Mouse (Mus musculus) spleen, adult 12 weeks (tissue): ENCODE measurements around the gene Ppp1r14a.
A peak's percentile ranks its signal among the peaks of the same experiment; 100 is the strongest.

Experiments
- DNase-seq: peaks from one replicate; pipeline ENCODE4 v3.0.0; 2022; ENCODE audit warnings: low spot score

Gene Ppp1r14a

DNA sequence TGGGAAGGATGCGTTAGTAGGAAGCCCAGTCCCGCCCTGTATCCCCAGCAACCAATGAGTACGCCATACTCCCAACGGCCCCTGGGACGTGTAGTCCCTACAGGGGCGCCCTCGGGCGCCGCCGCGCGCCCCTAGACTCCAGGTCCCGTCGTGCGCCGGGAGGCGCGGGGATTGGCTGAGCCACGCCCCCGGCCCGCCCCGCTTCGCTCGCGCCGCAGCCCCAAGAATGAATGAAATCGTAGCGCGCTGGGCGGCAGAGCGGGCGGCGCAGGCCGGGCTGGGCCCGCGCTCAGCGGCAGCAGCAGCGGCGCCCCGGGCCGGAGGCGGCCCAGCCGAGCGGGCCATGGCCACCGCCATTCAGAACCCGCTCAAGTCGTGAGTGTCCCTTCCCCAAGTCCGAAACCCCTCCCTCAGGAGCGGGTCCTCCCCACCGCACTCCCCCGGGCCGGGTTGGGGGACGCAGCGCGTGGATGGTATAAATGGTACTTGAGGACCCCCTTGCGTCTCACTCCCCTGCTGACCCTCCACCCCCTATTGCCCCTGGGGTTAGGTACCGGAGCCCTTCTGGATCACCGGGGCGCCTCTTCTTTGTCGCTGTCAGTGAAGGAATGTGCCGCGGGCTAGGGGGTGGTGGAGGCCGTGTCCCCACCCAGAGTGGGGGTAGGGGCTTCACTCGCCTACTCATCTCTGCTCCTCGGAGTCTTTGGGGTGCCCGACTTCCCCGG is 14.8 kb downstream of the Ppp1r14a start, which contains the start of gene Dpf1:
Dpf1 (plus strand) TSS at position 214 of the 725 bp plus-strand sequence.
- DNase-seq = no peak

DNA sequence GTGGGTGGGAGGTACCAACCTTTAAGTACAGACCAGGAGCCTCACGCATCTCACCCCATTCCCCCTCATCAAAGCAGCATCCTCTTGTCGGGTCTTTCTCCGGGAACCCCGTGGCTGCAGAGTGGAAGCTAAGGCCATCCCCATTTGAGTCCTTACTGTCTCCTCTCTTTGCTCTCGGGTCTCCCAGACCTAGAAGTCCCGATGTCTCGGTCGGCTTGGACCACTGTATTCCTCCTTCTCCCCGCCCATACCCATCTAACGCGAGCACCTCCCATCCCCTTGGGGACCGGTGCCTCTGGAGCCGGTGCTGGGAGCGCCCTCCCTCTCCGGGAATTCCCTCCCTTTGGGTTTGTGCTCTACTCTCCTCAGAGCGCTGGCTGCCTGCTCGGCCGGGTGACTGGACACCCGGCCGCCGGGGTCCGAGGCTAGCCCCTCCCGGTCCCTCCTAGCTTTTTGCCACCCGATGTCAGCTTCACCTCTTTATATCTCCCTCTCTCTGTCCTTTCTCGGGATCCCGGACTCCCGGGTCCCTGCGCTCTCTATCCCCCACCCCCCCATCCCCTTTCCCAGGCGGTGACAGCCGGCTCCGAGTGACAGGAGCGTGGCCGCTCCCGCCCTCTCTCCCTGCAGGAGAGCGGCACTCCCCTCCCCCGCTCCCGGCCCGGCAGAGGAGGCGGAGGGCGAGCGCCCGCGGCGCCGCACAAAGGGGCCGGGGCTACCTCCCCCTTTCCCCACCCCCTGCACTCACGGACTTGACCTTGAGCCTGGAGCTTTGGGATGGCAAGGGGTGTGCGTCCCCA is 15.6 kb downstream of the Ppp1r14a start:
- no peak for DNase-seq

DNA sequence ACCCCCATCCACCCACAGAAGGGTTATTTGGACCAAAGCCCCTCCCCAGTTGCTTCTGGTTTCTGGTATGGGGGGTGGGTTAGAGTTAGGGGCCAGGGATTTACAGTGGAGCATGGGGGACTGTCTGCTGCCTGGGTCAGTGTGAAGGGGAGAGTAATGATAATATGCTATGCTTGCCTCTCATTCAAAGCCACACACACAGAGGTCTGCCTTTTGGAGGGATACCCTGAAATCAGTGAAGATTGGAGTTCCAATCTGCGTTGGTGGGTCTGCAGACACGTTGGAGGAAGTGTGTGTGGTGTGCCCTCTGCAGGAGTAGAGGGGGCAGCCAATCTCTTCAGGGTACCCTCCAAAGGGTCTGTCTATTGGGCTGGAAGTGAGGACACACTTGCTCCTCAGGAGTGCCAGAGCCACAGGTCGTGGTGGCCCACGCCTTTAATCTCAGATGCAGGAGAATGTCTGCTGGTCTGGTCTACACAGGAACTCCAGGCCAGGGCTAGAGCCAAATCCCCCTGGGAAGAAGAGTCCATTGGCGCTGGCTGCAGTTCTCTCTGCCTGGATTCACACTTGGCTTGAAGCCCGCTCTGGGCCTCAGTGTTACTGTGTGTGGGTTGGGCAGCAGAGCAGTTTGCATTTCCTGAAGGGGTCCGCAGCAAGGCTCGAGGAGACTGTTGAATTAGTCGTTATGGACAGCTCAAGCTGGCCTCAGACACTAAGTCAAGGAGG is 16.3 kb downstream of the Ppp1r14a start:
- no peak for DNase-seq

DNA sequence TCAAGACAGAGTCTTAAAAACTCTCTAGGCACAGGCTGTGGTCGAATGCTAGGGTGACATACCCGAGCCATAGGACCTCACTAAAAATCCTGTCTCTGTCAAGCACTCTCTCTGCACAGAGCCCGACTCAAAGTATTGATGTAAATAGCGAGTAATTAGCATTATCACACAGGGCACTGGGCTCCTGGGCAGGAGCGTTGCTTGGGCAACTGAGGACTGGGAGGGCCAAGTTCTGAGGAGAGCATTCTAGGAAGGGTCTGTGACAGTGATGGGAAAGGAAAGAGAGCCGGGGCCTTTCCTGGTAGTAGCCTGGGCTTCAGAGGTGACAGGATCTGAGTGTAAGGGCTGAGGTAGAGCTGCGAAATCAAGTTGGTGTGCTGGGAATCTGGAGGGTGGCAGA is 17.0 kb downstream of the Ppp1r14a start:
- no peak for DNase-seq

DNA sequence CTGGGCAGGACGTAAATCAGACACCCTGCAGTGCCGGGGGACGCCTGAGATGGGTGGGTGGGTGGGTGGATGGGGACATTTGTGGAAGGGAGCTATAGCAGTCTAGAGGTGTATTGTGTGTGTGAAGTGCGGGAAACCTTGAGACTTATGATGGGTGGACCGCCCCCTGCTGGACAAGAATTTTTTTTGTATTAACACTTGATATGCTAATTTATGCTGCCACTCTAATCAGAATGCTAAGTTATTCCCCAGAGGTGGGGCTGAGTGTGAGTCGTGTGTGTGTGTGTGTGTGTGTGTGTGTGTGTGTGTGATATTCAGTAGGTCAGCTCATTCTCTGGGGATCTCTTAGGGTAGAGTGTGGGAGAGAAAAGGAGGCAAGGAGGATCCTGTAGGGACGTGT is 17.5 kb downstream of the Ppp1r14a start:
- no peak for DNase-seq

DNA sequence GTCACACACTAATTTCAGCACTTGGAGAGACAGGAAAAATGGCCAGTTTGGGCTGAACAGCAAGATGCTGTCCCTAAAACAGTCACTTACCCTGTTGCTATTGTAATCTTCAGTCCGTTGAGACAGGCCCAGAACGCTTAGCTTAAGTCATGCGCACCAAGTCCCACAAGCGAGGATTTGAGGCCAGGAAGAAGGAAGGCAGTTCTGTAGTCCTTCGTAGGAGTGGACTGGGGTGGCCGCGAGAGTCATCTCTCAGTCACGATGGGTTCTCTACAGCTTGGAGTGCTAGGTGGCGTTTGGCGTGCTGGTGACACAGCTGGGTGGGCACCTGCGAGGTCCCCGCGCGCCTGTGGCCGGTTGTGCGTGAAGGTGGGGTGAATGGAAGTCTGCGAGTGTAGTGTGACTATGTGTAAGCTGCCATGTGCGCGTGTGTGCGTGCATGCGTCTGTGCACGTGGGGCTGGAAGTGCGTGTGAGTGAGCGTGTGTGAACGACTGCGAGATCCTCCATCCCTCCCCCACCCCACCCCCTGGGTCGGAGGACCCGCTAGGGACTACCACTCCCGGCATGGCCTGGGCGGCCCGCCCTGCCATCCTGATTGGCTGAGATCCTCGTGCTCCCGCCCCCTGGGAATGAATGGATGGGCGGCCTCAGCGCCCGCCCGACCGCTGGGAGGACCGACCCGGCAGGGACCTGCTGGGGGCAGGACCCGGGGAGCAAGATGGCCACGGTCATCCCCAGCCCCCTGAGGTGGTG is 18.4 kb downstream of the Ppp1r14a start:
- DNase-seq = peak; percentile 57

DNA sequence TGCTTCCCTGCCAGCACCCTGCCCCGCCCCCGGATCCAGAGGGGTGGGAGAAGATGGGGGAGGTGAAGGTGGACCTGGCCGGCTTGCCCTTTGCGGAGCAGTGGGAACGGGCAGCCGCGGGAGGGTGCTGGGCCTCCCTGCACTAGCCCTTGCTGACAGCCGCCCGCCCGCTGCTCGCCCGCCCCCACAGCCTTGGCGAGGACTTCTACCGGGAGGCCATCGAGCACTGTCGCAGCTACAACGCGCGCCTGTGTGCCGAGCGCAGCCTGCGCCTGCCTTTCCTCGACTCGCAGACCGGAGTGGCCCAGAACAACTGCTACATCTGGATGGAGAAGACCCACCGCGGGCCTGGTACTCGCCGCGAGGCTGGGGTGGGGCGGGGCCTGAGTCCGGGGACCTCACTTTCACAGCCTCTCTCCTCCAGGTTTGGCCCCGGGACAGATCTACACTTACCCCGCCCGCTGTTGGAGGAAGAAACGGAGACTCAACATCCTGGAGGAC is 20.2 kb downstream of the Ppp1r14a start:
- DNase-seq = no peak

DNA sequence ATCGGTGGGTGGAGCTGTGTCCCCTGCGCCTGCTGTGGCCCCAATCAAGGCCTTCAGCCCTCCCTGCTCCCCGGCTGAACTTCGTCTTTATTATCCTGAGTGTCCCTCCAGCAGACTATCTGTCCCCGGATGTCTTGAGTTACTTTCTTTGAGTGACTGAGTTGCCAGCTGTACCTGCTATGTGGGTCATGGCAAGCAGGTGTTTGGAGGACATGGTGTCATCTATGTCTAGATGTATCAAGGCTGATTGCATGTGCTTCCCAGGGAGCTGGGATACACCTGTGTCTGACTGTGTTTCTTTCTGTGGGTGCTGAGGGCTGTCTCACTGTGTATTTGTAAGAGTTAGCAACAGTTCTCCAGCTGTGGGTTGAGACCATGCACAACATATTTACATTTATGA is 20.6 kb downstream of the Ppp1r14a start:
- no peak for DNase-seq

DNA sequence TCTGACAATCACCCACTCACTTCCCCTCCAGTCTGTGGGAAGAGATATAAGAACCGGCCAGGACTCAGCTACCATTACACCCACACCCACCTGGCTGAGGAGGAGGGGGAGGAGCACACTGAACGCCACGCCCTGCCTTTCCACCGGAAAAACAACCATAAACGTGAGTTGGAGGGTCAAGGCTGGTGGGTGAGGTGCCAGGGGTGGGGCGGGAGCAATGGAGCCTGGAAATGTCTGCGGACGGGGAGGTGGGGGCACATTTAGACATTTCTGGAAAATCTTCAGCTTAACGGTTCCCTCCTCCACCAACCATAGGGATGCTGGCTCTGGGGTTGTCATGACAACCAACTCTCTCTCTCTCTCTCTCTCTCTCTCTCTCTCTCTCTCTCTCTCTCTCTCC is 23.9 kb downstream of the Ppp1r14a start:
- DNase-seq = no peak

DNA sequence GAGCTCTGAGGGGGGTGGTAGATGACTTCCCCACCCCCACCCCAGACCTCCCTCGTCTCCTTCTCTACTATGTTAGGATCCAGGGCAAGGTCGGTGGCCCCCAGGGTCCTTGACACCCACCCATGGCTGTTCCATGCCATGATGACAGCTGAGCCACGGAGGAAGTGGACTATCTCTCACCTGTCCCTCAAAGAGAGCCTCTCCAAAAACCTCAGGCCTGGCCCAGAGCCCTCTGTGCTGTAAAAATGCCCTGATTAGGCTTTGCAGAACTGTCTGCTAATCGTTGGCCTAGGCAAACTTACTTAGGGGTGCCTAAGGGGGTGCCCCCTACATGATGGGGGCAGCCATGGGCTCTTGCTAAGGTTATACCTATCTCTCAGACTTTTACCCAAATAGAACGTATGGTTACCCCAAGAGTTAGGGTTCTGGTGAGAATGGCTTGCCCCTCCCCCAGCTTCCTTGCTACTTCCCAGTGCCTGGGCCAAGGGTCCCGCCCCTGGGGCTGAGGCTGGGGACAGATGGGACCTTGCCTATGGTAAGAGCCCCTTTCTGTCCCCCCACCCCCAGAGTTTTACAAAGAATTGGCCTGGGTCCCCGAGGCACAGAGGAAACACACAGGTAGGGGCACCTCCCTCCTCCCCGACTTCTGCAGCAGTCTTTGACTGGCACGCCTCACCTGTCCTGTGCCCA is 24.6 kb downstream of the Ppp1r14a start:
- DNase-seq = no peak

DNA sequence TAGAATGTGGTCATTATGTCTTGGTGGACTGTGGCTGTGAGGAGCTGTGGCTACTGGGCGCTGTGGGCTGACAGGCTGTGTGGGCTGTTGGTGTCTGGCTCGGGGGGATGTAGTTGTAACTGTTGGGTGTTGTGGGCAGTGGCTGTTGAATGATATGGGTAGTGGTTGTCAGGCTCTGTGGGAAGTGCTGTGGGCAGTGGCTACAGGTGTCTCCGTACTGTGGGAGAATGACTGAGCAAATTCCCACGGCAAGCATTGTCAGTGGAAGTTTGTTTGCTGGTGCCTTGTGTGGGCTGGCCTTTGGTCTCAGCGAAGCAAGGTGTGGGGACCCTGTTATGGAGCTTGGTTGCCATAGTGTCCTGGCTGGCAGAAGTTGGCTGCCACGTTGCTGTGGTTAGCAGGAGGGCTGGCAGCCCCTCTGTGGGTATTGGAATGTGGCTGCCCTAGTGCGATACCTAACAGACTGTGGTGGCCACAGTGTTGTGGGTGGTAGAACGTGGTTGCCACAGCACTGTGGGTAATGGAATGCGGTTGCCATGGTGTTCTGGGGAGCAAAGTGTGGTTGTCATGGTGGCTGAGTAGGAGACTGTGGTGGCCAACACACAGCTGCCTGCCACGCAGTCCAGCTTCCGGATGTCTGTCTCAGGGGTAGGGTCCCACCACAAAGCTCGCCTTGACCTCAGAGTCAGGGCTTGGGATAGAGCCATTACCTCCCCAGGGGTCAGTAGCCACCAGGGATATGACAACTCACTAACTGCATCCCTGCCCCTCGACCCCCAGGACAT is 25.9 kb downstream of the Ppp1r14a start:
- no peak for DNase-seq

DNA sequence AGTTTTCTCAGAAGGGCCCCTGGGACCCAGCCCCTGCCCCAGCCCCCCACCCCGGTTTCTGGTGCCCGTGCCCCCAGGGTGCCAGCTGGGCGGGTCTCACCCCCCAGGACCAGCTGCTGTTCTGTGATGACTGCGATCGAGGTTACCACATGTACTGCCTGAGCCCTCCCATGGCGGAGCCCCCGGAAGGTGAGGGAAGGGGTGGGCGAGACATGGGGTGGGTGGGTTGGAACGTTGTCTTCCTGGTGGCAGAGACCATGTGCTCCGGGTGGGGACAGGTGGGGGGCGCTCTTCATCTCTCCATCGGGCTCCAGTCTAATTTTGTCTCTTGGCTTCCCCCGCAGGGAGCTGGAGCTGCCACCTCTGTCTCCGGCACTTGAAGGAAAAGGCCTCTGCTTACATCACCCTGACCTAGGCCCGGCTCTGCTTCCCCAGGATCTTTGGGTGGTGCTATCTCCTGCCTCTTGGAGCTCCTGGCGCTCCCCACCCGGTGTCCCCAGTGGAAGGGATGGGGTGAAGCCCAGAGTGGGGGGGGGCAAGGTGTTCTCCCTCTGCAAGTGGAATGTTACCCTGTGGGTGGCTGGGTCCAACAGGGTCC is 27.1 kb downstream of the Ppp1r14a start:
- no peak for DNase-seq

DNA sequence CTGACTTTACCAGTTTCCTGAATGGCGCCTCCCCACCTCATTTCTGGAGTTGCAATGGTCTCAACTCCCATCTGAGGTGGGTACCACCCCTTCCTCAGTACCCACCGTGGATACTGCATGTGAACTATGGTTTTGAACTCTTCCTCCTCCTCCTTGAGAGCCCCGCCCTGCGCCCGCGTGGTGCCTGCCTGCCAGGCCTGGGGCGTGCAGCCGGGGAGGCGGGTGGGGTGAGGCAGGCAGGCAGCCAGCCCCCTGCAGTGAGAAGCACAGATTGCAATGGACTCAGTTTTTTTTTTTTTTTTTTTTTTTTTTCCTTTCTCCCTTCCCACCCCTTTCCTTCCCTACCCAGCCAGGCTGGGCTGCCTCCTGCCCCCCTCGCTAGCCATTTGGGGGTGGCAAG is 27.9 kb downstream of the Ppp1r14a start:
- DNase-seq = no peak

DNA sequence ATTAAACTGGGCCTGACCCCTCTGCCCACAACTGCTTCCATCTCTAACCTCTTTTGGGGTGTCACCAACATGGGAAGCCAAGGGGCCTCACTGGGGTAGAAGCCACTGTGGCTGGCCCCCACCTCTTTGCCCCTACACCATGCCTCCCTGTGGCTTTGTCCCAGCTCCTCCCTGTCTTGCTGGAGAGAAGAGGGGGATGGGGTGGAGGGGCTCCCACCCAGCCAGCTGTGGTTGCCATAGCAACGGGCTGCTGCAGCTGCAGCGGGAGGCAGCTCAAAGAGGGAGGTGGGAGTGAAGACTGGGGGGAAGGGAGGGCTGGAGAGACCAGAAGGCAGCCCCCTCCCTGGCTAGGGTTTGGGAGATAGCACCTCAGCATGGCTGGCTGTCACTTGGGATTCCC is 28.4 kb downstream of the Ppp1r14a start:
- DNase-seq = no peak

DNA sequence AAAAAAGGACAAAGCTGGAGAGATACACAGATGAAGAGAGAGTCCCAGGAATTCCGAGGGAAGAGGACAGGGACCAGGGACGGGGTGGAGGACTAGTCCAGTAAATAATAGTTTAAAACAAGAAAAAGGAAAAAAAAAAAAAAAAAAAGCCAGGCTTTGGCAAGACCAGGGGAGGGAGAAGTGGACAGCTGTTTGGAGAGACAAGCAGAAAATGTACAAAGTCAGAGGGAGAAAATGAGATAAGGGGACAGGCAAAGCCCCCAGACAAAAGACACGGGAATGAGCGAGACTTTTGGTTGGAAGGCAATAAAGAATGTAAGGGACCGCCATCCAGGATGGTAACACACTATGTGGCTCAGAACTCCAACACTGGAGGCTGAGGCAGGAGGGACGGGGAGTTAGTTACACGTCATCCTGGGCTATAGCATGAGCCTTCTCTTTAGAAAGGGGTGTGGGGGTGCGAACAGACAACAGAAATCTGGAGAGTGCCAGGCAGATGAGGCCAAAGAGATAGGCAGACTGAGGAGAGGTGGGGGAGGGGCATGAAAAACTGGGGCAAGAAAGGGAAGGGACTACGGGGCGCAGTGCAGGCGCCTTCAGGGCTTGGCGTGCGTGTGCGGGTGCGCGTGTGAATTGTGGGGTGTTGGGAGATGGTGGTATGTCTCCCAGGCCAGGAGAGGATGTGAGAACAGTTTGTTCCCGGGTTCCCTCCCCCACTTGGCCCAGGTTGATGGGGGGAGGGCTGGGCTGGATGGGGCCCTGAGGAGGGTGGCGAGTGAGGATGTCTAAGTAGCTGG is 29.2 kb downstream of the Ppp1r14a start:
- no peak for DNase-seq

DNA sequence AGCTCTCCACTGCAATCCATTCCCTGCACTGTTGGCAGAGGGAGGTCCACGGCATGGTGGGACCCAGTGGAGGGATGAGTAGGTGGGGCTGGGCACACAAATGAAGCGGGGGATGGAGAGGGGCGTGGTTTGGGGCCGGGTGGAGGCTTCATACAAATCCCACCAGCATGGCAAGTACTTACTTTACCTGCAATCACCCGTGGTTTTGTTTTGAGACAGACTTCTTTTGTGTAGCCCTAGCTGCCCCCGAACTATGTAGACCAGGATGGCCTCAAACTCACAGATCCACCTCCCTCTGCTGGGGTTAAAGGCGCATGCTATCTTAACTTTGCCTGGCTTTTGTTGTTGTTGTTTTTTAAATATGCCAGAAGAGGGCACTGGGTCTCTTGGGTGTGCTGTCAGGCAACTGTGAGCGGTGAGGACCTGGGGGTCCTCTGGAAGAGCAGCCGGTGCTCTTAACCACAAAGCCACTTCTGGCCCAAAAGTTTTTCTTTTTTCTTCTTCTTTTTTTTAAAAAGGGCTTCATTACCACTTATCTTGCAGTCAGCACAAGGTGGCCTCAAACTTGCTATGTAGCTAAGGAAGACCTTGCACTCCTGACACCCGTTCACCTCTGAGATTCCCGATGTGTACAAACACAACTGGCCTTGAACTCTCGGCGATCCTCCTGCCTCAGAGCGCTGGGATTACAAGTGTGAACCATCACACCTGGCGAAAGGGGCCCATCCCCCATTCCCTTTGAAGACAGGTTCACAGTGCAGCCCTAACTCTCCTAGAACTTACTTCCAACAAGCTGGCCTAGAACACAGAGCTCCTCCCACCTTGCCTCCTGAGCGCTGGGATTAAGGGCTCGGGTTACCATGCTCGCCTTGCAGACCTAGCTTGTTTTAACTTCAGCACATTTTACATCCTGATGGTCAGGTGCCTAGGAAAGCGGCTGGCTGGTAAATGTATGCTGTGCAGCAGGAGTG is 30.5 kb downstream of the Ppp1r14a start:
- no peak for DNase-seq

DNA sequence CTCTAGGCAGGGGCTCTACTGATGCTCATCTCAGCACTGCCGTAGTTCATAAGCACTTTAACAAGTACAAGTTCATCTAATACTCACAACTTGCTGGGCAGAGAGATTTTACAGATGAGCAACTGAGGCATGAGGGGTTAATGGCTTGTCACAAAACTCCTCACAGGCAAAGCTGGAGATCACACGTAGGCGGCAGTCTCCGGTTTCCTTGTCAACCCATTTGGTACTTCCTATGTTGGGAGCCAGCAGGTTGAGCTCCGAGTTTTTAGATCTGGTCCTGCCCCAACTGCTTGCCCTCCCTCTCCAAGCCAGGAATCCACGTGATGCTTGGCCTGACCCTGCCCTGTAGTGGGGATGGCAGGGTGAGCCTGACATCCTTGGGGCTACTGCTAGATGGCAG is 38.0 kb downstream of the Ppp1r14a start:
- DNase-seq = no peak

DNA sequence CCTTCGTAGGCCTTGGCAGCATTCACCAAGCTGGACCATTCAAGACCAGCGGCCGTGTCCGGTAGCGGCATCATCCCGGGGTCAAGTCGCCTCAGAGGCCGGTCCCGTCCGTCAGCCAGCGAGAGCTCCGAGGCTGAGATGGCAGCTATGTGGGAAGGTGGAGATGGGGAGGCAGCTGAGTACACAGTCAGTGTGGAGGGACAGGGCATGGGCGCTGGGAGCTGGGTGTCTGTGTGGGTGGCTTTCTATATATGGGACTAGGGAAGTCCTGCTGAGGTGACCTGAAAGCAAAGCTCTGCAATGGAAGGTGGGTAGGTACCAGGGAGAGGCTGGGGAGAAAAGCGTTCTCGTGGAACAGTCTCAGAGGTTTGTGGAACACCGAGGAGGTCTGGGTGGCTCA is 39.9 kb downstream of the Ppp1r14a start:
- DNase-seq = no peak
